Mouse (Mus musculus): ENCODE measurements at regions not wholly inside any gene's neighbourhood (a gene's known extent, or its start where the extent isn't known, plus 50 kb on each side); places are given as distances from the start of the nearest gene placed in this dataset.

DNA sequence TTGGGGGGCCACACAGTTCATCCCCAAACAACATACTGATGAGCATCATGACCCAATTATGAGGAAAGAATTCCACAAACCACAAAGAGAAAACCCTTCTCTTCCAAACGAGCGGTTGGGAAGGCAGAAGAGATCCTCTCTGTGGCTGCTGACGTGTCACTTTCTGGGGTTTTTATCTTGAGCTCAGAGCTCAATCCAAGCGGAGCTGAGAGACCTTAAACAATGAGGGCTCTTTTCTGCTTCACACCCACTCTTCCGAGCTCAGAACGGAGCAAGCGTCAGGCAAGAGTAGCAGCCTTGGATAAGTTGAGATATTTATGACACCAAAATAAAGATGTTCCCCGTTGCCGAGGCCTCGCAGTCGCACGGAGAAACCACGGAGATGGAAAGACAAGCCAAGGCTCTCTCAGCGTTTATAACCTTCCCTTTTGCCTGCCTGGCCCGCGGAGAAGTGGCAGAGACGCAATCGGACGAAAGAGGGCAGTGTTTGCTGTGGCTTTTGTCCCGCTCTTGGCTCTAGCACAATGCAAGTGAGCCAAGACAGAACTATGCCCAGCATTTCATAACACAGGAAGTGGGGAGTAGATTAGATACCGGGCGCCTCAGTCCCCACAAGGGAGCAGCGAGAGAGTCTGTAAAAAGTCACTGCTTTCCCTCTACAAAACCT is 100.7 kb downstream of the Chic2 start:
- no peaks in the 10 kb centered on the region for H3K36me3 ChIP-seq (ENCODE audit: control insufficient read depth, insufficient read depth, low read length)
- WGBS, result under 1% methylated on average over 23 of the region's 23 CpGs
- peak; percentile 80 for ATAC-seq (ENCODE audit: low FRiP score, low TSS enrichment)
- no peak overlapping the region for H3K27ac ChIP-seq (replicated peaks; ENCODE audit: low read depth, low read length)
- DNase-seq, result peak; percentile 92
- H3K4me2 ChIP-seq (ENCODE audit: low read length), result peak overlapping the region; percentile 53
- H3K4me1 ChIP-seq (ENCODE audit: control insufficient read depth, insufficient read depth, low read length), result peaks cover 8% of the 10 kb centered on the region; the same call in 1 of the 2 replicates
- peak overlapping the region; percentile 27; the same call in 1 of the 2 replicates for H3K9ac ChIP-seq (replicated peaks; ENCODE audit: low read length)
- H3K4me3 ChIP-seq (replicated peaks; ENCODE audit: low read depth, low read length), result peak overlapping the region; percentile 15
- H3K27me3 ChIP-seq (ENCODE audit: control insufficient read depth, insufficient read depth, low read length), result peaks cover 47% of the 10 kb centered on the region
- H3K9me3 ChIP-seq (ENCODE audit: control insufficient read depth, low read length), result no peaks in the 10 kb centered on the region

DNA sequence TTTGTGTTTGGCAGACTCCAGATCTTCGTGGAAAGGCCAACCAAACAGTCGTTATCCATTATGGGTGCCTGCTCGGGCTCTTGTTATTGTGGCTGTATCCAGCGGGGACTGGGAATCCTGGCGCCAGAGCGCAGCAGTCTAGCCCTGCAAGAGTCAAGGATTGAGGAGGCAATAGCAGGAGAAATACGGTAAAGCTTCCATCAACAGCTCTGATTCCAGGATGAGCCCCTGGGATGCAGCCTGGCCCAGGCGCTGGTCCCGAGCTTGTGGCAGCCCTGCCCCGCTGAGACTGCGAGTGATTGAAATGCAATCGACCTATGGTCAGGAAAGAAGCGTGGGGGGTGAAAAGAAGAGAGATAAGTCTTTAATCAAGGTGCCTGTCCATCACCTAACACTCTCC is 103.1 kb downstream of the Chic2 start:
- H3K36me3 ChIP-seq (ENCODE audit: control insufficient read depth, insufficient read depth, low read length), result no peaks in the 10 kb centered on the region
- H3K9ac ChIP-seq (replicated peaks; ENCODE audit: low read length), result no peak overlapping the region
- peaks cover 8% of the 10 kb centered on the region; the same call in 1 of the 2 replicates for H3K4me1 ChIP-seq (ENCODE audit: control insufficient read depth, insufficient read depth, low read length)
- no peak overlapping the region for H3K27ac ChIP-seq (replicated peaks; ENCODE audit: low read depth, low read length)
- WGBS, result 2% methylated on average over 13 of the region's 13 CpGs
- ATAC-seq (ENCODE audit: low FRiP score, low TSS enrichment) (no peak), DNase-seq (peak; percentile 51)
- no peak overlapping the region for H3K4me2 ChIP-seq (ENCODE audit: low read length)
- H3K9me3 ChIP-seq (ENCODE audit: control insufficient read depth, low read length), result no peaks in the 10 kb centered on the region
- peaks cover 38% of the 10 kb centered on the region for H3K27me3 ChIP-seq (ENCODE audit: control insufficient read depth, insufficient read depth, low read length)
- H3K4me3 ChIP-seq (replicated peaks; ENCODE audit: low read depth, low read length), result no peak overlapping the region

DNA sequence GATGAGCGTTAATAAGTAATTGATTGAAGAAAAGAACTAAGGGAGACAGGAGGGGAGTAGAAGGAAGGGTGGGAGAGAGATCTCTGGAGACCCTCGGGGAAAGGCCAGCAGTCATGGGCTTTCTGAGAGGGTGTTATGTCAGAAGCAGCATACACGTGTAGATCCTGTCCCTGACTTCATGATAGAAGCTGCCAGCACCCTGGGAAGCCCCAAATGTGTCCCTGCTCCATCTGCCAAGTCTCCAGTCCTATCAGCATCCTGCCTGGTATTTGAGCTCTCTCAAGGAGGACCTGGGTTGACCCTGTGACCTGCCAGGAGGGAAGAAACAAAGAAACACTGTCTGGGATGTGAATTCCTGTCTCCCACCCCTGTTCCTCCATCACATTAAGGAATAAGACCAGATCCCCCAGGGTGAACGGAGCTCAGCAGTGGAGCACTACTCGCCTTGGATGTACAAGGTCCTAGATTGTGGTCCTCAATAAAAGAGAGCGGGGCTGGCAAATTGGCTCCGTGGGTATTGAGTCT is 107.1 kb downstream of the Chic2 start:
- Histone ChIP-seq H3K4me3 (replicated peaks; ENCODE audit: low read depth, low read length) (no peak overlapping the region), H3K27me3 (ENCODE audit: control insufficient read depth, insufficient read depth, low read length) (peaks cover 14% of the 10 kb centered on the region), H3K9ac (replicated peaks; ENCODE audit: low read length) (no peak overlapping the region), H3K4me2 (ENCODE audit: low read length) (no peak overlapping the region), H3K36me3 (ENCODE audit: control insufficient read depth, insufficient read depth, low read length) (no peaks in the 10 kb centered on the region), H3K4me1 (ENCODE audit: control insufficient read depth, insufficient read depth, low read length) (peaks cover 4% of the 10 kb centered on the region; the same call in 1 of the 2 replicates), H3K27ac (replicated peaks; ENCODE audit: low read depth, low read length) (no peak overlapping the region), H3K9me3 (ENCODE audit: control insufficient read depth, low read length) (no peaks in the 10 kb centered on the region)
- no peak for DNase-seq
- ATAC-seq (ENCODE audit: low FRiP score, low TSS enrichment), result no peak
- WGBS, result 56% methylated on average over 7 of the region's 7 CpGs

DNA sequence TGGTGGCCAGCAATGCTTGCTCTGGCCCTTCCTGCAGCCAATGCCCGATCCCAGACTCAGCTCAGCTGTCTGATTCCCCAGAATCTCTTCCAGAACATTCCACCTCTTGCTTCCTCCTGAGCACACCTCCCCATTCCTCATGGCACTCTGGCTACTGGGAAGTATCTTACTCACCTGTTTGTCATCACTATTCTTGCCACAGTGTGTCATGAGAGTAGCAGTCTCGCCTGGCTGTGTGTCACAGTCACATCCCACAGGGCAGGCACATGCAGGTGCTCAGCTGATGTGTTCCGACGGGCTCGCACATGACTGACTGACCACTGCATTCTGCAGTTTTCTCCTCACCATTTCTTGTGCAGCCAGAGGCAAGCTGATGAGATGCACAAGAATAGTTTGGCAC is 108.5 kb downstream of the Chic2 start:
- no peaks in the 10 kb centered on the region for H3K9me3 ChIP-seq (ENCODE audit: control insufficient read depth, low read length)
- DNase-seq, result no peak
- H3K4me1 ChIP-seq (ENCODE audit: control insufficient read depth, insufficient read depth, low read length), result no peaks in the 10 kb centered on the region
- H3K4me3 ChIP-seq (replicated peaks; ENCODE audit: low read depth, low read length), result no peak overlapping the region
- 89% methylated on average over 5 of the region's 5 CpGs for WGBS
- no peak for ATAC-seq (ENCODE audit: low FRiP score, low TSS enrichment)
- H3K27ac ChIP-seq (replicated peaks; ENCODE audit: low read depth, low read length), result no peak overlapping the region
- H3K4me2 ChIP-seq (ENCODE audit: low read length), result no peak overlapping the region
- peaks cover under 1% of the 10 kb centered on the region; the same call in 1 of the 2 replicates for H3K27me3 ChIP-seq (ENCODE audit: control insufficient read depth, insufficient read depth, low read length)
- H3K36me3 ChIP-seq (ENCODE audit: control insufficient read depth, insufficient read depth, low read length), result no peaks in the 10 kb centered on the region
- H3K9ac ChIP-seq (replicated peaks; ENCODE audit: low read length), result no peak overlapping the region

DNA sequence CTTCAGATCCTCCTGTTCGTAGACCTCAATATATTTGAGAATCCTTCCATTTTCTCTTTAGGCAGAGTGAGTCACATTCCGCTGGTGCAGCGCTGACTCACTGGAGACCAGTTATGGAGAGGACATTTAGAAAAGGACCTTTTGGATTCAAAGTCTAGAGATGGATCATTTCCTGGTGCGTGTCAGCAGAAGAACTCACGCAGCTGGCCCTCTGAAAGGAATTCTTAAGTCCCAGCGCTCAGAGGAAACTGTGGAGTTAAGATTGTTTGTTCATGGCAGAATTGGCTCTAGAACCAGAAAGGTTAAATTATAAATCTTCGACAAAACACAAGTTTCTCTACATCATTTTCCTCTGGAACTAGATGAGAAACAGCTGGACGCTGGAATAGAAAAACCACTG is 108.9 kb downstream of the Chic2 start:
- Histone ChIP-seq H3K4me2 (ENCODE audit: low read length) (no peak overlapping the region), H3K4me1 (ENCODE audit: control insufficient read depth, insufficient read depth, low read length) (no peaks in the 10 kb centered on the region), H3K27me3 (ENCODE audit: control insufficient read depth, insufficient read depth, low read length) (no peaks in the 10 kb centered on the region), H3K27ac (replicated peaks; ENCODE audit: low read depth, low read length) (no peak overlapping the region), H3K4me3 (replicated peaks; ENCODE audit: low read depth, low read length) (no peak overlapping the region), H3K9ac (replicated peaks; ENCODE audit: low read length) (no peak overlapping the region), H3K9me3 (ENCODE audit: control insufficient read depth, low read length) (no peaks in the 10 kb centered on the region), H3K36me3 (ENCODE audit: control insufficient read depth, insufficient read depth, low read length) (no peaks in the 10 kb centered on the region)
- 91% methylated on average over 8 of the region's 8 CpGs for WGBS
- ATAC-seq (ENCODE audit: low FRiP score, low TSS enrichment) (no peak), DNase-seq (no peak)

DNA sequence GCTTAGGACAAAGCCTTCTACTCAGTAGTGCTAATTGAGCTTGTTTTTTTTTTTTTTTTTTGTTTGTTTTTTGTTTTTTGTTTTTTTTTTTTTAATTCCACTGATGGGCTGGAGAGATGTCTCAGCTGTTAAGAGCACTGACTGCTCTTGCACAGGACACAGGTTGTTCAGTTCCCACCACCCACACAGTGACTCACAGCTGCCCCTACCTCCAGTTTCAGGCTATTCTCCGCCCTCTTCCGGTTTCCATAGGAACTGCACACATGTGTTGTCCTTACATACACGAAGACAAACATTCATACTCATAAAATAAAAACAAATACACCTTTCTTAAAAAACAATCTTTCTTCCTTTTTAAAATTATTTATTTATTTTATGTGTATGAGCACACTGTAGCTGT is 111.3 kb downstream of the Chic2 start:
- DNase-seq (no peak), ATAC-seq (ENCODE audit: low FRiP score, low TSS enrichment) (no peak)
- WGBS, result 92% methylated on average over 3 of the region's 3 CpGs
- no peak overlapping the region for H3K4me3 ChIP-seq (replicated peaks; ENCODE audit: low read depth, low read length)
- no peaks in the 10 kb centered on the region for H3K27me3 ChIP-seq (ENCODE audit: control insufficient read depth, insufficient read depth, low read length)
- H3K4me1 ChIP-seq (ENCODE audit: control insufficient read depth, insufficient read depth, low read length), result no peaks in the 10 kb centered on the region
- no peak overlapping the region for H3K9ac ChIP-seq (replicated peaks; ENCODE audit: low read length)
- no peak overlapping the region for H3K27ac ChIP-seq (replicated peaks; ENCODE audit: low read depth, low read length)
- no peaks in the 10 kb centered on the region for H3K9me3 ChIP-seq (ENCODE audit: control insufficient read depth, low read length)
- H3K4me2 ChIP-seq (ENCODE audit: low read length), result no peak overlapping the region
- no peaks in the 10 kb centered on the region for H3K36me3 ChIP-seq (ENCODE audit: control insufficient read depth, insufficient read depth, low read length)

DNA sequence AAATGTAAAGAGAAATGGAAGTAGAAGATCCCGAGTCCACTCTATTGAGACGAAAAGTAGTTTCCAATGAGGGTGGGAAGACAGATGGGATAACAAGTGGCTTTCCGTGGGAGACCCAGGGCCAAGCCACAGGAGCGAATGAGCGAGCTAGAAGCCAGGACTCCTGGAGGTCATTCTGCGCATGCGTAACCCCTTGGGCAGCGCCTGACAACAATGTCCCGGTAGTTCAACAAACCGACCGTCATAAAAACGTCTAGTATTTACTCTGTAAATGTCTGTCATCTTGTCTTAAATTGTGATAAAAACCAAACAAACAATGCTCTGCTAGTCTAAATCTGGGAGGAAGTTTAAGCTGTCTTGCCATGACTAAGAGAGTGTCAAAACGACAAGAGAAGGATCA is 112.4 kb downstream of the Chic2 start:
- H3K9me3 ChIP-seq (ENCODE audit: control insufficient read depth, low read length), result no peaks in the 10 kb centered on the region
- H3K4me2 ChIP-seq (ENCODE audit: low read length), result no peak overlapping the region
- DNase-seq (no peak), ATAC-seq (ENCODE audit: low FRiP score, low TSS enrichment) (no peak)
- H3K9ac ChIP-seq (replicated peaks; ENCODE audit: low read length), result no peak overlapping the region
- H3K4me1 ChIP-seq (ENCODE audit: control insufficient read depth, insufficient read depth, low read length), result no peaks in the 10 kb centered on the region
- no peak overlapping the region for H3K4me3 ChIP-seq (replicated peaks; ENCODE audit: low read depth, low read length)
- H3K36me3 ChIP-seq (ENCODE audit: control insufficient read depth, insufficient read depth, low read length), result no peaks in the 10 kb centered on the region
- WGBS, result 88% methylated on average over 13 of the region's 13 CpGs
- H3K27ac ChIP-seq (replicated peaks; ENCODE audit: low read depth, low read length), result no peak overlapping the region
- H3K27me3 ChIP-seq (ENCODE audit: control insufficient read depth, insufficient read depth, low read length), result no peaks in the 10 kb centered on the region

DNA sequence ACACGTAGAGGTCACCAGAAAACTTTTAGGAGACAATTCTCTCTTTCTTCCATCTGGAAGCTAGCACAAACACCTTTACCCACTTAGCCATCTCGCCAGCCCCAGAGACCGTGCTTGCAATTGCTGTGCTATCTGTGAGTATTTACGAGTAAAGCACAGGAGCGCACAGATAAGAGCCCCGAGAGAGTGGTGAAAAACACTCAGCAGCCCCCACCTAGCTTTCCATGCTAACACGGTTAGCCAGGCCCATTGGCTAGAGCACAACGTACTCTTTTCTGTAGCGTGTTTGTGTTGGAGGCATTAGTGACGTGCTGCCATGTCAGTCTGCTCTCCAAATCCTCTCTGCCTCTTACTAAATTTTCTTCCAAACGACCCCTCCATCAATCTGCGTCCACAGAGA is 112.8 kb downstream of the Chic2 start:
- no peaks in the 10 kb centered on the region for H3K9me3 ChIP-seq (ENCODE audit: control insufficient read depth, low read length)
- no peak overlapping the region for H3K4me2 ChIP-seq (ENCODE audit: low read length)
- no peak overlapping the region for H3K9ac ChIP-seq (replicated peaks; ENCODE audit: low read length)
- ATAC-seq (ENCODE audit: low FRiP score, low TSS enrichment), result no peak
- no peak overlapping the region for H3K4me3 ChIP-seq (replicated peaks; ENCODE audit: low read depth, low read length)
- WGBS, result 91% methylated on average over 12 of the region's 12 CpGs
- H3K27me3 ChIP-seq (ENCODE audit: control insufficient read depth, insufficient read depth, low read length), result no peaks in the 10 kb centered on the region
- no peak for DNase-seq
- H3K36me3 ChIP-seq (ENCODE audit: control insufficient read depth, insufficient read depth, low read length), result no peaks in the 10 kb centered on the region
- no peak overlapping the region for H3K27ac ChIP-seq (replicated peaks; ENCODE audit: low read depth, low read length)
- no peaks in the 10 kb centered on the region for H3K4me1 ChIP-seq (ENCODE audit: control insufficient read depth, insufficient read depth, low read length)

DNA sequence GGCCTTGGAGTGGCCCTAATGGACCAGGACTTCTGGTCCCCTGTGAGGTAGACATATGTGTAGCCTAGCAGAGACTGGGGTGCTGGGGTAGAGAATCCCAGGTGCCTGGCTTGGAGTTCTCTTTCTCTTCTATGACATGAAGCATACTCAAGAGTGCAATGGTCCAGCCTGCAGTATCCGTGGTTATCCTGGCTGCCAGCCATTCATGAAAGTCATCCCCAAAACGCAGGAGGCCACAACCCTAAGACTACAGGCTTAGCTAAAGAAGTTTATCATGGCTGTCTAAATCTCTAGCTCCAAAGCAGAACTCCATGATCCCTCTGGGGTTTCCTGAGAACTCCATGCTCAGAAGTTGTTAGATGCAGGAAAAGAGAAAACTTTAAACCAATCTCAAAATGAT is 117.0 kb downstream of the Chic2 start:
- Histone ChIP-seq H3K9me3 (ENCODE audit: control insufficient read depth, low read length) (no peaks in the 10 kb centered on the region), H3K4me1 (ENCODE audit: control insufficient read depth, insufficient read depth, low read length) (no peaks in the 10 kb centered on the region), H3K4me3 (replicated peaks; ENCODE audit: low read depth, low read length) (no peak overlapping the region), H3K27ac (replicated peaks; ENCODE audit: low read depth, low read length) (no peak overlapping the region), H3K27me3 (ENCODE audit: control insufficient read depth, insufficient read depth, low read length) (no peaks in the 10 kb centered on the region), H3K4me2 (ENCODE audit: low read length) (no peak overlapping the region), H3K9ac (replicated peaks; ENCODE audit: low read length) (no peak overlapping the region), H3K36me3 (ENCODE audit: control insufficient read depth, insufficient read depth, low read length) (no peaks in the 10 kb centered on the region)
- DNase-seq (no peak), ATAC-seq (ENCODE audit: low FRiP score, low TSS enrichment) (no peak)
- WGBS, result 73% methylated on average over 2 of the region's 2 CpGs

Measured in midbrain, embryonic 14.5 days (tissue).